Mouse (Mus musculus) urinary bladder, postnatal 25 days (tissue): ENCODE measurements around the gene Odf2.
A peak's percentile ranks its signal among the peaks of the same experiment; 100 is the strongest.

ENCODE experiments used
- DNase-seq: peaks from one replicate; pipeline ENCODE4 v3.0.0; 2022; ENCODE audit warnings: low spot score

Gene Odf2

DNA sequence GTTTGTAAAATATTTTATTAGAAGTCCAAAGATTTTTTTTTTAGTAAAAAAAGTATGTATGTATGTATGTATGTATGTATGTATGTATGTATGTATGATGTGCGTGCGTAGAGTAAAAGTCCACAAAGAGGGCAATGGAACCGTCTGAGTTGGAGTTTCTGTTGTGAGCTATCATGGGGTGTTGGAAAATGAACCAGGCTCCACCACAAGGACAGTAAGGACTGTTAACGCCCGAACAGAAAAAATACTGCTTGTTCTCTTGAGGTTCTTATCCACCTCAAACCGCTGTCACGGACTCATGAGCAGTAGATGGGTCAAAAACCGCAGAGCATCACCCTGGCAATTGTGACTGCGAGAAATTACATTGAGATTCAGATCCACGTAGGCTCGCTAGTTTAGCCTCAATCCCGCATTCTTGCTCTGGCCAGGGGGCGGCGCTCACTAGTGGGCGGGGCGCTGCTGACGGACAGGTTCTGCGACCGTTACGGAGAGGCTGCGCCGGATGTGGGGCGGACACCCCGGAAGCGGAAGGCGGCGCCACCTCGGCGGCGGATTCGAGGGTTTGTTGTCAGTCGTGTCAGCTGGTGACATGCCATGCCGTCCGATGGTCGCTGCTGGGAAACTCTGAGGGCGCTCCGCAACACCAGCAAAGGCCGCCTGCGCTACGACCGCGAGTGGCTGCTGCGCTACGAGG, 46.0 kb downstream of the Odf2 start, which contains the start of gene Gle1:
Gene Gle1, plus strand, starts transcription at position 521 of the 694 bp plus-strand sequence.
- DNase-seq, result peak; percentile 96

DNA sequence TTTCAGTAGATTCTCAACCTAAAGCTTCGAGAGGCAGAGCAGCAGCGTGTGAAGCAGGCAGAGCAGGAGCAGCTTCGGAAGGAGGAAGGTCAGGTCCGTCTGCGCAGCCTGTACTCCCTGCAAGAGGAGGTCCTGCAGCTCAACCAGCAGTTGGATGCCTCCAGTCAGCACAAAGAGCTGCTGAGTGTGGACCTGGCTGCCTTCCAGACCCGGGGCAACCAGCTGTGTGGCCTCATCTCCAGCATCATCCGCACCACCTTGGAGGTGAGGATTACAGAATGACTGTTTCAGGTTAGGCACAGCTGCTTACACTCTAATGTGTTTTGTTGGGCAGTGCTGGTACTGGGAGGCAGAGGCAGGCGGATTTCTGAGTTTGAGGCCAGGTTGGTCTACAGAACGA, 51.1 kb downstream of the Odf2 start:
- DNase-seq, result no peak

DNA sequence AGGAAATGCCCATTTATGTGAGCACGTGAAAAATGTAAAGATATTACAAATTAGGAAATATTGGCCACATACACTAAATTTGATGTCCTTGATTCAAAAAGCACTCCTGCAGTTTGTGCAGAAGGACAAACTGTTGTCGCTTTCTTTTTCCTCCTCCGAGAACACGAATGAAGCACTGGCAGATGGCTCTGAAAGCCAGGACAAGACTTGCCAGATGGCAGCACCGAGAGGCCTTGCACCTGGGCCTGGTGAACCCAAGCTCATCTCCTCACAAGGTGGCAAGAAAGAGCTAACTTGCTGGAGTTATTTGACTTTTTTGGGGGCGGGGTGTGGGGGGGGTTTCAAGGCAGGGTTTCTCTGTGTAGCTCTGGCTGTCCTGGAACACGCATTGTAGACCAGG, 51.8 kb downstream of the Odf2 start:
- no peak for DNase-seq

DNA sequence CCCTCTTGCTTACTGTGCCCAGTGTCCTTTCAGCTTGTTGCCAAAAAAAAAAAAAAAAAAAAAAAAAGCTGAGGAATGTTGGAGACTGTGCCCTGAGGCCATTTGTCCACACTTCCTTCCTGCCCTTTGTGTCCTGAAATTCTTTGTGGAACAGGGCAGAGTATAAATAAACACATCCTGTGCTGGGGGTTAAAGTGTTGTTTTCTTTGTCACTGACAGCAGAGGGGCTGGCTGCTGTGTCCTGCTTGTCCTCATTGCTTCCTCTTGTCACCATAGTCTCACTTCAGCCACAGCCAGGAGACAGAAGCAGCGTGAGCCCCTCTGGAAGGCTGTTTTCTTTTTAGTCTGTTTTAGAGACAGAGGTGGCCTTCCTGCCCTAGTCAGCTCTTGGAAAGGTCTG, 55.7 kb downstream of the Odf2 start:
- DNase-seq, result no peak

DNA sequence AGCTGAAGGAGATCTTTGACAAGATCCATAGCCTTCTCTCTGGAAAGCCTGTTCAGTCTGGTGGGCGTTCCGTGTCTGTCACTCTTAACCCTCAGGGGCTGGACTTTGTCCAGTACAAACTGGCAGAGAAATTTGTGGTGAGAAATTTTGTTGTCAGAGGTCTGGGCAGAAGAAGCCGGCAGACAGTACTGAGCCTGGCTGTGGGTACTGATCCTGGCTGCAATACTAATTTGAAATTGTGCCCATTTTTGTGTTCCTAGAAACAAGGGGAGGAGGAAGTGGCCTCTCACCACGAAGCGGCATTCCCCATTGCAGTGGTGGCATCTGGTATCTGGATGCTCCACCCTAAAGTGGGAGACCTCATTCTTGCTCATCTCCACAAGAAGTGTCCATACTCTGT, 59.9 kb downstream of the Odf2 start:
- DNase-seq, result no peak

DNA sequence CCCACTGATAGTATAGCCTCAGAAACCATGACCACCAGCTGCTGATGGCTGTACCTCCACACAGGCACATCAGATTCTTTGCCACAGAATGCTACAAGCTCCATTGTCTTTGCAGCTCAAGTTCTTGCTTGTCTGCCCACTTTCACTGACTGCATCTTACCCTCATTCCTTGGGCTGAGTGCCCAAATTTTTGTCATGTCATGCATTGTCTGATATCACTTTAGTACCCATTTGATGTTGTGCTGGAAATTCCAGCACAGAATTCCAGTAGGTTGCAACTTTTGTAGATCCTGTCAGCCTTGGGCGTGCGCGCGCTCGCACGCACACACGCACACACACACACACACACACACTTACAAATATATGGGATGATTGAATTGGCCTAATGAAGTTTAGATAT, 72.2 kb downstream of the Odf2 start:
- DNase-seq, result no peak

DNA sequence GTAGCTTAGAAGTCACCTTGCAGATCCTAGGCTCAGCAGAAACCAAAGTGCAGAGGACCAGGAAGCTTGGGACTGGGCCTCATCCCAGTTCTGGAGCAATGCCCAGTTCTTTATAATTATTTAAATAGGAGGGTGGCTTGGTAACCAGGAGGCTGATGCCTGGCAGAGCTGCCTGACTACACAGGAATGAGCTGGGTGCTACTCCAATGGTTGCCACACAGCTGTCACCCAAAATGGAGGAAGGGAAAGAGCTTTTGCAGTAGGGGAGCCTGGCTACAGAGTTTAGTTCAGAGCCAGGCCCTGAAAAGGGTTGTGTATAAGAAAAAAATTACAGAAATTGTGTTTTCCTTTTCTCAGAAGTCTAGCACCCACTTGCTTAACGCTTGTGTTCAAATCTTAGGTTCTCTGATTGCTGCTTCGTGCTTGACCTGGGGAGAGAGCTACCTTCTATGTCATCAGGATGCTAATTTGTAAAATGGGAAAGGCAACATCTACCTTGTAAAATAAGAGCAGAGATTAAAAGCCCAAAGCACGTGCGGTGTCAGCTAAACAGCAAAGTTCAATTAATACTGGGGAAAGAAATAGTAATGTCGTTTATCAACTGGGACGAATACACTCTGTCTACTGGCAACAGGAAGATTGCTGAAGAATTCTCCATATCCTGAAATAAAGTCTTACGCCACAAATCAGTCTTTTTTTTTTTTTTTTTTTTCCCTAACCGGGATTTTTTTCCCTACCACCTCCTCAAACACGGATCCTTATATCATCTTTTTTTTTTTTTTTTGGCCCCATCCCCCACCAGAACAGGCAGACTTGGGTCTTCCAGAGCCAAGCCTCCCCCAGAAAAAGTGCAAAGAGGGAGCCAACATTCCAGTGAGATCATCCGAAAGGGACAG, 75.6 kb downstream of the Odf2 start:
- DNase-seq, result peak; percentile 8

DNA sequence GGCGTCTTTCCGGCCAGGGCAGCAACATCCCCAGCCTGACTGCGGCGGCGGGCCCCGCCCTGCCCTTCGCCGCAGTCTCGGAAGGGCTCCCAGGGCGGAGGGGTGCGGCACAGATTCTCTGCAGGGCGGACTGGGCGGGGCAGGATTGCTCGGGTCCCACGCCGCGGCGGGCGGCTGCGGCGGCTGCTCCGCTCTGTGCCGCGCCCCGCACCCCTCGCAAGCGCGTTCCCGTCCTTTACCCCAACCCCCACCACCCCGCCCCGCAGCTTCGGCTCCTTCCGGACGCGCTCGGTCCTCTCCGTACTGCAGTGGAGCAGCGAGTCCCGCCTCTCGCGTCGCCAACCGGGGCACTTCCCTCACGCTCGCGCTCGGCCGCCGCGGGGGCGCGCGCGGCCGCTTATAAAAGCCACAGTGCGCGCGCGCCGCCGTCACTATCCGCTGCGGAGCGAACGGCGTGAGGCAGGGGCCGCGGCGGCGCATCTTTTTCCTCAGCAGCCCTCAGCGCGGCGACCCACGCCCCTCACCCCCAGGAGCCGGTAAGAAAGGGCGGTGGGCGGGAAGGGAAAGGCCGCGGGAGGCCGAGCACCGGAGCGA, 76.3 kb downstream of the Odf2 start, which contains the start of gene Sptan1:
Gene Sptan1, plus strand, starts transcription at position 311 of the 594 bp plus-strand sequence.
- peak; percentile 96 for DNase-seq

DNA sequence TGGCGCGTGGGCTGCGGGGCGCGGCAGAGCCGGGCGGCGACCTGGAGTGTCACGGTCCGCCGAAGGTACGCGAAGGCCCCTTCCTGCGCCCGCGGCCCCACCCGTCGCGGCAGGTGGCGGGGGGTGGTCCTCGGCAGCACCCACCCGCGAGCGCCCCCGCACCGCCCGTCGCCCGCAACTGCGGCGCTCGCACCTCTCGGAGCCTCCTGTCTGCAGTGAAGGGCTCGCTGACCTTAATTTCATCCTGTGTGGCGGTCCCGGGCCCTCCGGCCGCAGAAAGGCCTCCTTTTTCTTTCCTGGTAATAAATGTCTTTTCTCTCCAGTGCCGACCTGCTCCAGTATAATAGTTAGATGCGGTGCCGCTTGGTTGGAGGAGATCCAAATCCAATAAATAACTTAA, 76.9 kb downstream of the Odf2 start:
- peak; percentile 22 for DNase-seq

DNA sequence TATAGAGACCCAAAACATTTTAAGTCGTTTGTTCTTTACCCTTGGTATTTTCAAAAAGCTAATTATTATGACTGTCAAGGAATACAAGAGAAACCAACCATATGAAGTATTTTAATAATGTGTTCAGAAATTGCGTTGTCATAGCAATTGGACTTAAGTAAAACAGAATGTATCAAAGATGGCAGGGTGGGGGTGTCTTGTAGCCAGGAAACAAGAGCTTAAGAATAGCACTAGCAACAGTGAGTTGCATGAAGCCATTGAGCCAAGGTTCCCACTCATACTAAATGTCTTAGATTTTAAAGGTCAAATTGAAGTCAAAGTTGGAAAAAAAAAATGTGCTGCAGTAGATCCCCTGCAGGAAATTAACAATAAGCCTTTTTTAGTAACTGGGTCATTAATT, 77.8 kb downstream of the Odf2 start:
- DNase-seq, result no peak

DNA sequence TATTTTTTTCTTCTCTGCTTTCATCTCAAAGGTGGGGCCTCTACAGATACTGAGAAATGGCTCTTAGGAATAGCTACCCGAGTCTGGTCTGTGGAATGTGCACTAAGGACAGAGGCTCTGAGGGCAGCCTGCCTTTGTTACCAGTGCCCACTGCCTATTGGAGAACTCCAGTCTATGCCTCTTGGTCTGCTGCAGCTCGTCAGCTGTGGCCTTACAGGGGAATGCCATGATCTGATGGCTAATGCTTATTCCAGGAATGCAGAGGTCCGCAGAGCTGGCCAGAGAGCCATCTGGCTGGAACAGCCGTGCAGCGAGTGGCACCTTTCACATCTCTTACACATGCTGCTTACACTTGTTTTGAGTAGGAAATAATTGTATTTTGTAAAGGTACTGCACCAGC, 78.7 kb downstream of the Odf2 start:
- DNase-seq, result no peak

DNA sequence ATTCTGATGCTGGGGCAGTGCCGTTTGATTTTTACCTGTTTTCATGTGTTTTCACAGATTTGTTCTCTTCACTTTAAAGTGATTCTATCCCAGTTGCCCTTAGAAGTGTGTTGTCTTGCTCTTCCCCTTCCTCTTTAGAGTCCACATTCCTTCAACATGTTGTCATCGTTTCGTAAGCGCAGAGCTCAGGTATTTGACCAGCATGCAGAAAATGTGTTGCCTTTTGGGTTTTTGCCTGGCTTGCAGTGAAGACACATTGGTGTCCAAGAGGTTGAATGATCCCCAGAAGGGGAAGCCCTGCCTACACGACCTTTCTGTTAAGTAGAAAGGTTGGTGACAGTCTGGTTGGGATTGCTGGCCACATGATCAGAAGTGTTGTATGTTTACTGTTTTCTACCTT, 79.6 kb downstream of the Odf2 start:
- no peak for DNase-seq

DNA sequence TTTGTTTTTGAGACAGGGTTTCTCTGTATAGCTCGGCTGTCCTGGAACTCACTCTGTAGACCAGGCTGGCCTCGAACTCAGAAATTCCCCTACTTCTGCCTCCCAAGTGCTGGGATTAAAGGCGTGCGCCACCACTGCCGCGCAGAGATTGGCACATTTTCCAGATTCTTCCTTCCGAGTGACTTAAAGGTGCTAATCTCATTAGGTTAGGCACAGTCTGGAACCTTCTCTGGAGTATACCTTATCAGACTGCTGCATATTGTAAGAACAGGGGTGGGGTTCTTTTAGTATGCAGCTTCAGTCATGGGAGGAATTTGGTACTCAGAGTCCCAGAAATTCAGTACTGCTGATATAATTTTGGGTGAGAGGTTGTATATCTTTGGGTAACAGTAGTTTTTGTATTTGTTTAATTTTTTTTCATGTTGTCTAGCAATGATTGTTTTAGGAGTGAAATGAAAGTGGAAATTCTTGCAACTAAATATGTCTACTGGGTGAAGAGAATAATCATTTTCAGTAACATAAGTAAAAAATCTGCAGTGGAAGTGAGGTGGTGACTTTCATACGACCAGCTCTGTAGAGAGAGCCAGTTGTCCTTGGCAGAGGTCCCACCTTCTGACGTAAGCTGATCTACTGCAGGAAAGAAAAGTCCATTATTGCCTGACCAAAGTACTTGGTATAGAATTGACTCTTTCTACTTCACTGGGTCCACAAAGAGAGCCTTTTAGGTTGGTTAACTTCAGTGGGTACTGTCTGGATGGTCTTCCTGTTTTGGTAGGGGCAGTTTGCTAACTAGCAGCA, 83.0 kb downstream of the Odf2 start:
- peak; percentile 27 for DNase-seq

DNA sequence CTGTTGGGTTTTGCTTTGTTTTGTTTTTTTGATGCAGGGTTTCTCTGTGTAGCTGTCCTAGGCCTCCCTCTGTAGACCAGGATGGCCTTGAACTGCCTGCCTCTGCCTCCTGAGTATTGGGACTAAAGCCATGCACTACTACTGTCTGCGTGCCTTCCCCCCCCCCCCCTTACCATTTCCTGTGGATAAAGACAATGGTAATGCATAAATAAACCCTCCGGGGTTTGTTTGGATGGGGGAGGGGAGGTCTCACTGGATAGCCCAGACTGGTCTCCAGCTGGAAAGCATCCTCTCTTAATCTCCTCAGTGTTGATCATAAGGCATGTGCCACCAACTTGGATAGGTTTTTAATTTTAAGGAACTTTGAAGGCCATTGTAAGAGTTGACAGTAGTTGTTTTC, 84.5 kb downstream of the Odf2 start:
- no peak for DNase-seq

DNA sequence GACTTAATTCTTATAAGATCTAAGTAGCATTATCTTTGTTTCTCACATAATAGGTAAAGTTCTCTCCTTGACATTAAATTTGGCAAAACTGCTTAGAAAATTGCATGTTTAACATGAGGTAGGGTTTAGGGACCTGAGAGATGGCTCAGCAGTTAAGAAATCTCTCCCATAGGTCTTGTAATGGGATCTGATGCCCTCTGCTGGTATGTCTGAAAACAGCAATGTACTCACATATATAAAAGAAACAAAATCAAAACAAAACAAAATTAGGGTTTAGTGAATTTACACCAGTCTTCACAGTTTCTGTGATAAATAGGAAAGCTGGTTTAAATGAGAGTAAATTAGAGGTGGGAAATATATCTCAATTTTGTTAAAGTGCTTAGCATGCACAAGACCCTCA, 88.3 kb downstream of the Odf2 start:
- DNase-seq, result peak; percentile 26

DNA sequence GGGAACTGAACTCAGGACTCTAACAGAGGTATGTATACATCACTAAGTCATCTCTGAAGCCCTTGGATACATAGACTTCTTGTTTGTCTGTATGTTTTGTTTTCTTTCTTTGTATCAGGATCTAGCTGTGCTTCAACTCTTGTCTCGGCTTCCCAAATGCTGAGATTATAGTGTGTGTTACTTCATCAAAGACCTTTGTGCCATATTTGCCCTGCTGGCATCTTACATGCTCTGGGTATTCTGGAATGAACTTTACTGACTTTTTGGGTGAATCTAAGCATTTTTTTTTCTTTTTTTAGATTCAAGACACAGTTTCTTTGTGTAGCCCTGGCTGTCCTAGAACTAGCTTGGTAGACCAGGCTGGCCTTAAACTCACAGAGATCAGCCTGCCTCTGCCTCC, 91.6 kb downstream of the Odf2 start:
- DNase-seq, result no peak
